Mouse (Mus musculus): ENCODE data around the gene Spin2-ps6. TPM values are rescaled to one million over a fixed set of nuclear protein-coding genes. Genes with fewer than 3 reads are reported as not detected.
"Not testable (repeated sequence)": the region's sequence is repeated elsewhere in the genome, so short reads cannot be mapped to it uniquely, and the experiment has no call there.

Spin2-ps6 gene
- not detected for total RNA-seq (2022)

DNA sequence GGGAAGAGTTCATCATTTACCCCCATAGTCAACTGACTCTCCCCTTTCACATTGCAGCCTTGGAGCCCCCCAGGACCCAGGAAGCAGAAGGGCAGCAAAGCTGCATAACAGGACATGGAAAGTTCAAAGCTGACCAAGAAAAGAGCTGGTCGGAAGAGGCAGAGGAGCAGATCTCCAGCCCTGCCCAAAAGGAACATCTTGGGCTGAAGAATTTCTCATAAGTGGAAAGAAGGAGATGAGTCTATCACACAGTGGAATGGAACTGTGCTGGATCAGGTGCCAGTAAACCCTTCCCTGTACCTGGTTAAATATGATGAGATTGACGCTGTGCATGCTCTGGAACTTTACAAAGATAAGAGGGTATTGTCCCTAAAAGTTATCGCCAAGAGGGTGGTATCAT, at the start of gene Spin2-ps6:
TSS of gene Spin2-ps6 (plus strand) at position 301 of the 400 bp plus-strand sequence.
- DNase-seq (ENCODE audit: low spot score), result not testable (repeated sequence)

Other genes with a start within 250 kb of the Spin2-ps6 start
- not detected for gene Btbd35f12, start 78.5 kb downstream of the Spin2-ps6 start, total RNA-seq (2022)